Comparison of ENCODE assay signal across 13 mouse cellular contexts in the genomic region with DNA sequence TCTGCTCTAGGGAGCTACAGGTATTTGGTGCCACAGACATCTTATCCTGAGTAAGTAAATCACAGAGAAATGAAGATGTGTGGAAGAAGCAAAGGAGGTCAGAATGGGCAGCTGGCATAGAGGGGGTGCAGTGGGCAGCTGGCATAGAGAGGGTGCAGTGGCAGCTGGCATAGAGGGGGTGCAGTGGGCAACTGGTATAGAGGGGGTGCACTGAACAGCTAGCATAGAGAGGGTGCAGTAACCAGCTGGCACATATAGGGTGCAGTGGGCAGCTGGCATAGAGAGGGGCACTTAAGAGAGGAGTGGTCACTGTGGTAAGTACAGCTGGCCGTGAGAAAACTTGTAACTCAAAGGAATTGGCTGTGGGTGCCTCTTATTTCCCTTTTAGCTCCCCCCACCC.
"Had no signal": no experiment of that assay in that cellular context is flagged by ENCODE, and none has a peak within 500 bp of the region (broad histone marks: within the 10 kb centered on the region; RNA-seq: fewer than 3 reads in every experiment).

No protein-coding gene starts in this region.

- H3K27ac ChIP-seq: left cerebral cortex, adult 2 months; liver, embryonic 13.5 days; midbrain, embryonic 13.5 days; neural tube, embryonic 13.5 days; stomach, embryonic 15.5 days had no signal

- H3K27me3 ChIP-seq: neural tube, embryonic 13.5 days; stomach, embryonic 15.5 days had no signal

- H3K4me1 ChIP-seq: stomach, embryonic 15.5 days had no signal

- H3K4me2 ChIP-seq: liver, embryonic 13.5 days; midbrain, embryonic 13.5 days; neural tube, embryonic 13.5 days; stomach, embryonic 15.5 days had no signal

- DNase-seq: kidney, adult 8-10 months; kidney, postnatal 25 days; liver; liver, embryonic 13.5 days; liver, postnatal 0 days; retina, postnatal 1 day; thymus, adult 2 months; thymus, postnatal 25 days had no signal

- H3K9me3 ChIP-seq: liver, embryonic 13.5 days; midbrain, embryonic 13.5 days; neural tube, embryonic 13.5 days; stomach, embryonic 15.5 days had no signal

- H3K36me3 ChIP-seq: liver, embryonic 13.5 days; midbrain, embryonic 13.5 days; neural tube, embryonic 13.5 days; stomach, embryonic 15.5 days had no signal

- ATAC-seq: intestine, postnatal 0 days; liver, postnatal 0 days; midbrain, embryonic 13.5 days had no signal

- H3K4me3 ChIP-seq: left cerebral cortex, adult 2 months; liver, embryonic 13.5 days; midbrain, embryonic 13.5 days; neural tube, embryonic 13.5 days; stomach, embryonic 15.5 days had no signal

- H3K9ac ChIP-seq: liver, embryonic 13.5 days; liver, postnatal 0 days; midbrain, embryonic 13.5 days; neural tube, embryonic 13.5 days; stomach, embryonic 15.5 days had no signal
